Mouse (Mus musculus): Measurements from ENCODE around the gene Vdac2. TPM values are rescaled to one million over a fixed set of nuclear protein-coding genes. Genes with fewer than 3 reads are reported as not detected.
A peak's percentile ranks its signal among the peaks of the same experiment; 100 is the strongest.

Vdac2 gene
- polyA plus RNA-seq, 1 experiment: 183 TPM

GRCm38 (mm10) chr14:21813847-21814246, 11.2 kb upstream of the Vdac2 start:
- no peak for TF ChIP-seq CTCF (IDR thresholded peaks at IDR 0.05; ENCODE audit: extremely low read depth, insufficient read depth, low read length)
- no peak for TF ChIP-seq POLR2A (IDR thresholded peaks at IDR 0.05; ENCODE audit: extremely low read depth, insufficient read depth, low read length)
- no peak overlapping the region for H3K27ac ChIP-seq (ENCODE audit: insufficient read depth, low read length)
- H3K4me3 ChIP-seq (ENCODE audit: insufficient read depth, low read length): no peak overlapping the region
- H3K4me1 ChIP-seq (ENCODE audit: control insufficient read depth, insufficient read depth, low read length): no peaks in the 10 kb centered on the region

- H3K4me1 ChIP-seq (ENCODE audit: control insufficient read depth, insufficient read depth, low read length): no peaks in the 10 kb centered on the region
- H3K4me3 ChIP-seq (ENCODE audit: insufficient read depth, low read length): no peak overlapping the region
- TF ChIP-seq CTCF (IDR thresholded peaks at IDR 0.05; ENCODE audit: extremely low read depth, insufficient read depth, low read length): no peak
- TF ChIP-seq POLR2A (IDR thresholded peaks at IDR 0.05; ENCODE audit: extremely low read depth, insufficient read depth, low read length): no peak
- no peak overlapping the region for H3K27ac ChIP-seq (ENCODE audit: insufficient read depth, low read length)
Measured at GRCm38 (mm10) chr14:21814606-21815005, 10.4 kb upstream of the Vdac2 start.

GRCm38 (mm10) chr14:21816255-21816654, 8.8 kb upstream of the Vdac2 start:
- no peak overlapping the region for H3K27ac ChIP-seq (ENCODE audit: insufficient read depth, low read length)
- no peak overlapping the region for H3K4me3 ChIP-seq (ENCODE audit: insufficient read depth, low read length)
- H3K4me1 ChIP-seq (ENCODE audit: control insufficient read depth, insufficient read depth, low read length): no peaks in the 10 kb centered on the region
- TF ChIP-seq CTCF (IDR thresholded peaks at IDR 0.05; ENCODE audit: extremely low read depth, insufficient read depth, low read length): no peak
- TF ChIP-seq POLR2A (IDR thresholded peaks at IDR 0.05; ENCODE audit: extremely low read depth, insufficient read depth, low read length): no peak

- Histone ChIP-seq H3K27ac (ENCODE audit: insufficient read depth, low read length) (no peak overlapping the region), H3K4me1 (ENCODE audit: control insufficient read depth, insufficient read depth, low read length) (no peaks in the 10 kb centered on the region), H3K4me3 (ENCODE audit: insufficient read depth, low read length) (no peak overlapping the region)
- TF ChIP-seq CTCF (IDR thresholded peaks at IDR 0.05; ENCODE audit: extremely low read depth, insufficient read depth, low read length): no peak
- TF ChIP-seq POLR2A (IDR thresholded peaks at IDR 0.05; ENCODE audit: extremely low read depth, insufficient read depth, low read length): no peak
Measured at GRCm38 (mm10) chr14:21817453-21817852, 7.6 kb upstream of the Vdac2 start.

GRCm38 (mm10) chr14:21820880-21821505, 4.0 kb upstream of the Vdac2 start:
- TF ChIP-seq CTCF (IDR thresholded peaks at IDR 0.05; ENCODE audit: extremely low read depth, insufficient read depth, low read length): no peak
- TF ChIP-seq POLR2A (IDR thresholded peaks at IDR 0.05; ENCODE audit: extremely low read depth, insufficient read depth, low read length): no peak
- H3K4me3 ChIP-seq (ENCODE audit: insufficient read depth, low read length): no peak overlapping the region
- no peak overlapping the region for H3K27ac ChIP-seq (ENCODE audit: insufficient read depth, low read length)
- H3K4me1 ChIP-seq (ENCODE audit: control insufficient read depth, insufficient read depth, low read length): peaks cover 4% of the 10 kb centered on the region; the same call in 1 of the 2 replicates

- Histone ChIP-seq H3K4me1 (ENCODE audit: control insufficient read depth, insufficient read depth, low read length) (peaks cover 4% of the 10 kb centered on the region; the same call in 1 of the 2 replicates), H3K4me3 (ENCODE audit: insufficient read depth, low read length) (no peak overlapping the region), H3K27ac (ENCODE audit: insufficient read depth, low read length) (0 out of 2 replicates have a peak overlapping the region, but pooled peaks have one; percentile 30)
- TF ChIP-seq POLR2A (IDR thresholded peaks at IDR 0.05; ENCODE audit: extremely low read depth, insufficient read depth, low read length) (no peak), CTCF (IDR thresholded peaks at IDR 0.05; ENCODE audit: extremely low read depth, insufficient read depth, low read length) (no peak)
Measured at GRCm38 (mm10) chr14:21822307-21822706, 2.7 kb upstream of the Vdac2 start.

GRCm38 (mm10) chr14:21822795-21823374, 2.2 kb upstream of the Vdac2 start:
- TF ChIP-seq CTCF (IDR thresholded peaks at IDR 0.05; ENCODE audit: extremely low read depth, insufficient read depth, low read length) (no peak), POLR2A (IDR thresholded peaks at IDR 0.05; ENCODE audit: extremely low read depth, insufficient read depth, low read length) (peak; percentile 48; the same call in 1 of the 2 replicates)
- no peak overlapping the region for H3K4me3 ChIP-seq (ENCODE audit: insufficient read depth, low read length)
- H3K4me1 ChIP-seq (ENCODE audit: control insufficient read depth, insufficient read depth, low read length): peaks cover 4% of the 10 kb centered on the region; the same call in 1 of the 2 replicates
- H3K27ac ChIP-seq (ENCODE audit: insufficient read depth, low read length): peak overlapping the region; percentile 73

- Histone ChIP-seq H3K4me1 (ENCODE audit: control insufficient read depth, insufficient read depth, low read length) (peaks cover 4% of the 10 kb centered on the region; the same call in 1 of the 2 replicates), H3K27ac (ENCODE audit: insufficient read depth, low read length) (no peak overlapping the region), H3K4me3 (ENCODE audit: insufficient read depth, low read length) (no peak overlapping the region)
- no peak for TF ChIP-seq CTCF (IDR thresholded peaks at IDR 0.05; ENCODE audit: extremely low read depth, insufficient read depth, low read length)
- no peak for TF ChIP-seq POLR2A (IDR thresholded peaks at IDR 0.05; ENCODE audit: extremely low read depth, insufficient read depth, low read length)
Measured at GRCm38 (mm10) chr14:21823897-21824296, 1.1 kb upstream of the Vdac2 start.

GRCm38 (mm10) chr14:21825786-21826491, 901 bp downstream of the Vdac2 start:
- Histone ChIP-seq H3K4me3 (ENCODE audit: insufficient read depth, low read length) (no peak overlapping the region), H3K4me1 (ENCODE audit: control insufficient read depth, insufficient read depth, low read length) (peaks cover 4% of the 10 kb centered on the region; the same call in 1 of the 2 replicates), H3K27ac (ENCODE audit: insufficient read depth, low read length) (no peak overlapping the region)
- TF ChIP-seq CTCF (IDR thresholded peaks at IDR 0.05; ENCODE audit: extremely low read depth, insufficient read depth, low read length) (no peak), POLR2A (IDR thresholded peaks at IDR 0.05; ENCODE audit: extremely low read depth, insufficient read depth, low read length) (no peak)
